Mouse (Mus musculus): ENCODE data around the gene Tspan18. TPM values are rescaled to one million over a fixed set of nuclear protein-coding genes. Genes with fewer than 3 reads are reported as not detected.

Gene Tspan18
- polyA plus RNA-seq, 1 experiment from 2014 or later, result 23.0 TPM

DNA sequence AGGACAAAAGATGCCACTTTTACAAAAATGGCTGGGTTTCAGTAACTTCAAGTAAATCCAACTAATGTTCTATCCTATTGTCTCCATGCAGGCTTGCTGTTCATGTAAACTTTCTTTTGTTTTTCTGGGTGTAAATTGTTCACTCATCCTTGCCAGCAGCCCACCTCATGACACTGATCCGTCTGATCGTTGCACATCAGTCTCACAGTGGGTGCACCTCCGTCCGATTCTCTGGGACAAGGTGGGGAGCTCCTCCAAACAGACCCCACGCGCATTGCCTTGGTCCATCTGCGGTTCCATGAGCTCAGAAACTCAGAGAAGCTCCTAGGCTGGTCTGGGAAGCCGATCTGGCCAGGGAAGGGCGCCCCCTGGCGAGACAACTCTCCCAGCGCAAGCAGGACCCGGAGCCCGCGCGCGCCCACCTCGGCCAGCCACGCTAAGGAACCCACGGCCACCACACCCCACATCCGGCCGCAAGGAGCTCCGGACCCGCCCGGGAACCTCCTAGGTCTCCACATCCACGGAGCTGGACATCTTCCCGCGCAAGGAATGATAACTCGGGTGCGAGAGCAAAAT is 976 bp downstream of the Tspan18 start:
- no peaks in the 10 kb centered on the region for H3K9me3 ChIP-seq
- WGBS, result 1% methylated on average over 29 of the region's 29 CpGs
- H3K4me2 ChIP-seq (replicated peaks), result peak overlapping the region; percentile 98
- no peaks in the 10 kb centered on the region for H3K36me3 ChIP-seq
- peak overlapping the region; percentile 80 for H3K9ac ChIP-seq
- no peaks in the 10 kb centered on the region for H3K27me3 ChIP-seq (replicated peaks)
- H3K4me1 ChIP-seq (replicated peaks), result peaks cover 31% of the 10 kb centered on the region; the same call in 1 of the 2 replicates
- peak; percentile 73 for ATAC-seq
- H3K4me3 ChIP-seq (replicated peaks), result peak overlapping the region; percentile 74
- peak overlapping the region; percentile 77 for H3K27ac ChIP-seq

DNA sequence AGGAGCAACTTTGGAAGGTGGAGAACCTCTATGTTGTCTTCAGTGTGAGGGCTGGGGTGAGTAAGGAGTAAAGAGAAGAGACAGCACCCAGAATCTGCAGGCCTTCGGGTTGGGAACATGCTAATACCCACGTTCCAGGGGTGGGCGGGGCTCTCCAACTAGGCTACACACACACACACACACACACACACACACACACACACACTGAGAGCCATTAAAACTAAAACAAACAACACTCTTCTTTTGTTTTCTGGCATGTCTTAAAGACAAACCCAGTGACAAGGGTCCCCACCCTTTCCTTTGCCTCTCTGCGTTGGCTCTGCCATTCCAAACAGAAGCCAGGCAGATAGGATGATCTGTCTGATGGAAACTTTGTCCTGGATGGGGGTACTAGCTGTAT is 2.0 kb downstream of the Tspan18 start:
- Histone ChIP-seq H3K27ac (no peak overlapping the region), H3K4me1 (replicated peaks) (peaks cover 36% of the 10 kb centered on the region; the same call in 1 of the 2 replicates), H3K9ac (no peak overlapping the region), H3K36me3 (no peaks in the 10 kb centered on the region), H3K4me2 (replicated peaks) (peak overlapping the region; percentile 98), H3K4me3 (replicated peaks) (peak overlapping the region; percentile 74), H3K9me3 (no peaks in the 10 kb centered on the region), H3K27me3 (replicated peaks) (no peaks in the 10 kb centered on the region)
- 59% methylated on average over 4 of the region's 4 CpGs for WGBS
- ATAC-seq, result no peak

DNA sequence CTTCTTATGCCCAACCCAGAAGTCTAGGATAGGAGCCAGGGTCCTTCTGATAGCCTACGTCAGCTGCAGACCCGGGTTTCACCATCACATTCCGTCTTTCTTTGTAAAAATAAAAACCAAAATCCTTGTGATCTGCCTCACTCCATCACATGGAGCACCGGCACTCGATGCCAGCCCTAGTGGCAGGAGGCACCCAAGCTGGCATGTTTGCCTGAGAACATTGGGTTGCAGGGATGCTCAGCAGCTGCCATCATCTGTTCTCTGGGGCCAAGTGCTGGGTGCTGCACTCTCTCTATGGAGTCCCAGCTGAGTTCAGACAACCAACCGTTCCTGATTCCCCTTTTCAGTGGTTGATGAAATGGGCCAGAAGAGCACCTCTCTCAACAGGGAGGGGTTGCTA is 3.2 kb downstream of the Tspan18 start:
- no peak overlapping the region for H3K27ac ChIP-seq
- H3K4me2 ChIP-seq (replicated peaks), result 0 out of 2 replicates have a peak overlapping the region, but pooled peaks have one; percentile 4
- WGBS, result 83% methylated on average over 6 of the region's 6 CpGs
- H3K9ac ChIP-seq, result no peak overlapping the region
- no peak overlapping the region for H3K4me3 ChIP-seq (replicated peaks)
- no peaks in the 10 kb centered on the region for H3K36me3 ChIP-seq
- no peaks in the 10 kb centered on the region for H3K27me3 ChIP-seq (replicated peaks)
- no peak for ATAC-seq
- H3K9me3 ChIP-seq, result no peaks in the 10 kb centered on the region
- H3K4me1 ChIP-seq (replicated peaks), result peaks cover 36% of the 10 kb centered on the region; the same call in 1 of the 2 replicates

DNA sequence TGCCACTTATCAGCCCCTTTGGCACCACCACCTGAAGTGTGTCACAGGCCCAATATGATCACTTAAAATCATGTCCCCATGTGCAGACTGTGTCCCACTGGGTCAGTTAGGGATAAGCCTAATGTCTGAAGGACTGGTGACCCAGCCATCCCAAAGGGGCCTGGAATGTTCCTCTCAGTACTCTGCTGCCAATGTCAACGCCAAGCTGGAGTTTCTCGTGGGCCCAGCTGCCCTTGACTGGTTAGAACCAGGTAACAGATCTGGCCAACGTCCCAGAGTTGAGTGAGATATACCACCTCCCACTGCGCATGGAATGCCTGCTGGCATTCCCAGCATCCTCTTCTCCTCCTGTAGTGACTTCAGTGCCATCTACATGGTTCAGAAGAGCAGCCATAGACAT is 5.2 kb downstream of the Tspan18 start:
- Histone ChIP-seq H3K27me3 (replicated peaks) (no peaks in the 10 kb centered on the region), H3K4me3 (replicated peaks) (no peak overlapping the region), H3K9ac (no peak overlapping the region), H3K36me3 (no peaks in the 10 kb centered on the region), H3K9me3 (no peaks in the 10 kb centered on the region), H3K4me1 (replicated peaks) (peaks cover 29% of the 10 kb centered on the region; the same call in 1 of the 2 replicates), H3K27ac (no peak overlapping the region), H3K4me2 (replicated peaks) (no peak overlapping the region)
- WGBS, result 74% methylated on average over 4 of the region's 4 CpGs
- no peak for ATAC-seq

DNA sequence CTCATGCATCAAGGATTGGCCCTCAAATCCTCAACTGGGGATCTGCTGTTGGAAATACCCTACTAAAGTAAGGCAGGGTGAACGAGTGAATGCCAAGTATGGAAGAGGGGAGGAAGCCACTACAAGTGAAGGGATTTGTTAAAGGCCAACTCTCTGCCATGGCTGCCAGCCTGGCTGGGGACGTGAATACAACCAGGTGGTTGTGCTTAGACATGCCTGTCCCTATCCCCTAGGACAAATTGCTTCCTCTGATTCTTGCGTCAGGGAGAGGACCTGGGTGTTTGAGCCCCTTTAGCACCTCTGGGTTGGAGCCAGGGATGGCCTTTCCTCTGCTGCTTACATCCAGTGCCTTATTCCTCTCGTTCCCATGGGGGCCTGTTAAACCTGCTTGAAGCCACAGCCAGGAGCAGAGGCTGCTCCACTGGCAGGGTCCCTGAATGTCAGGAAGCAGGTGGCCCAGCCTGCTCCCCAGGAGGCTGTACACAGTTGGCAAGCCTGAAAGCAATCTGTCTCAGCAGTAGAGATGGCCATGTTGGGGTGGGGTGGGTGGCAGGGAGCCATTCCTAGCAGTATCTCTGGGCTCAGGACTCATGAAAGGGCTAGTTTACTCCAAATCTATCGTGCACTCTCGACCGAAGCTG is 6.3 kb downstream of the Tspan18 start:
- H3K4me1 ChIP-seq (replicated peaks), result peaks cover 23% of the 10 kb centered on the region; the same call in 1 of the 2 replicates

DNA sequence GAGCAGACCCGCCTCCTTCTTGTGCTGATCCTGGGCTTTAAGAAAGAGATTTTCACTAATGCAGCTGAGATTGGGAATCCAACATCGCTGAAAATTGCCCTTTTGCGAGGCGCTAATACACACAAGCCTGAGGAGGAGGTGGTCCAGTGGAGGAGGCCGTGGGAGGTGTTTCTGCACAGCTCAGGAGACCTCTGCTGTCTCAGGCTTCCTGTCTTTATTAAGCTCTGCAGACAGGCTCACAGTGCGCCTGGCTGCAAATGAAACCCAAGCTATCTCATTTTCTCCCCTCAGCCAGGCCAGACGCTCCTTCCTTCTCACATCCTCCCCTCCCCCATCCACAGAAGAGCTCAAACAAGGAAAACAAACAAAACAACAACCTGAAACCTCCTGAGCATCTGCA is 9.6 kb downstream of the Tspan18 start:
- Histone ChIP-seq H3K9me3 (no peaks in the 10 kb centered on the region), H3K27ac (no peak overlapping the region), H3K36me3 (no peaks in the 10 kb centered on the region), H3K9ac (no peak overlapping the region), H3K27me3 (replicated peaks) (no peaks in the 10 kb centered on the region), H3K4me3 (replicated peaks) (no peak overlapping the region), H3K4me2 (replicated peaks) (no peak overlapping the region), H3K4me1 (replicated peaks) (peaks cover 23% of the 10 kb centered on the region)
- 43% methylated on average over 7 of the region's 7 CpGs for WGBS
- no peak for ATAC-seq

More for the DNA sequence above, 6.3 kb downstream of the Tspan18 start:
- H3K9ac ChIP-seq, result no peak overlapping the region
- no peak overlapping the region for H3K4me3 ChIP-seq (replicated peaks)
- no peaks in the 10 kb centered on the region for H3K36me3 ChIP-seq
- H3K4me2 ChIP-seq (replicated peaks), result no peak overlapping the region
- 70% methylated on average over 7 of the region's 7 CpGs for WGBS
- H3K27me3 ChIP-seq (replicated peaks), result no peaks in the 10 kb centered on the region
- no peaks in the 10 kb centered on the region for H3K9me3 ChIP-seq
- no peak for ATAC-seq
- no peak overlapping the region for H3K27ac ChIP-seq

DNA sequence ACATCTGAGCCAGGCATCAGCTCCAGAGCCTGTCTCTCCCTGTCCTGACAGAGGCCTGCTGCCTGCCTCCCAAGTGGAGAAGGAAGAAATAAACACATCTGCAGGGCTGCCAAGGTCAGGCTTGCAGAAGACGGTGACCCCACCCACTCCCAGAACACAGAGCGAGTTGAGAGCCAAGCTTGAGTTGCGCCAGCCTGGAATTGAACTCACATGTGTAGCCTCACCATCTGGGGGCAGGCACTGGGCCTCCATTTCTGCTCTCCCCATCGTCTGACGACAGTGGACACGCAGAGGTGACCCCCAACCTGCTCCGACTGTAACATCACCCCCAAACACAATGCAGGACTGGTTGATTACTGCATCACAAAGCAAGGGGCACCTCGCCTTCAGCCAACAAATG is 12.4 kb downstream of the Tspan18 start:
- no peaks in the 10 kb centered on the region for H3K27me3 ChIP-seq (replicated peaks)
- H3K9ac ChIP-seq, result no peak overlapping the region

DNA sequence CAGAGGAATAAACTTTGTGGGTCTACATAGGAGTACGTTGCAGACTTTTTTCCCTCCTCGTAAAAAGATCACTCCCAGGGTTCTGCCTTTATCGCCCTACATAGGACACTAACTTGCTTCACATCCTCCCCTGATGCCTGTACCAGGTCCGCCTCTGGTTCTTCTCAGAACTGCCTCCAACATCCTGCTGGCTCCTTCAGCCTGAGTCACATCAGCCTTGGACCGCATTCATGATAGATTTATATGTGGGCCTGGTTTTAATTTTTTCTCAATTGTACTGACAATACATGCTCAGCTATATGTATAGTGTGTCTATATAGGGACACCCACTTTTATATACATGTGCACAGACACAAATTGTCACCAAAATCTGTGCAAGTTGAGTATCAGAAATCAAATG is 14.0 kb downstream of the Tspan18 start:
- 51% methylated on average over 5 of the region's 5 CpGs for WGBS
- no peaks in the 10 kb centered on the region for H3K27me3 ChIP-seq (replicated peaks)
- H3K36me3 ChIP-seq, result no peaks in the 10 kb centered on the region
- H3K4me1 ChIP-seq (replicated peaks), result peaks cover 18% of the 10 kb centered on the region
- H3K27ac ChIP-seq, result no peak overlapping the region
- no peak for ATAC-seq
- no peak overlapping the region for H3K4me3 ChIP-seq (replicated peaks)
- H3K4me2 ChIP-seq (replicated peaks), result no peak overlapping the region
- H3K9me3 ChIP-seq, result no peaks in the 10 kb centered on the region
- H3K9ac ChIP-seq, result no peak overlapping the region

More for the DNA sequence above, 12.4 kb downstream of the Tspan18 start:
- Histone ChIP-seq H3K36me3 (no peaks in the 10 kb centered on the region), H3K27ac (no peak overlapping the region), H3K4me2 (replicated peaks) (no peak overlapping the region), H3K9me3 (no peaks in the 10 kb centered on the region), H3K4me1 (replicated peaks) (peaks cover 17% of the 10 kb centered on the region), H3K4me3 (replicated peaks) (no peak overlapping the region)
- 51% methylated on average over 8 of the region's 8 CpGs for WGBS
- peak; percentile 42 for ATAC-seq

DNA sequence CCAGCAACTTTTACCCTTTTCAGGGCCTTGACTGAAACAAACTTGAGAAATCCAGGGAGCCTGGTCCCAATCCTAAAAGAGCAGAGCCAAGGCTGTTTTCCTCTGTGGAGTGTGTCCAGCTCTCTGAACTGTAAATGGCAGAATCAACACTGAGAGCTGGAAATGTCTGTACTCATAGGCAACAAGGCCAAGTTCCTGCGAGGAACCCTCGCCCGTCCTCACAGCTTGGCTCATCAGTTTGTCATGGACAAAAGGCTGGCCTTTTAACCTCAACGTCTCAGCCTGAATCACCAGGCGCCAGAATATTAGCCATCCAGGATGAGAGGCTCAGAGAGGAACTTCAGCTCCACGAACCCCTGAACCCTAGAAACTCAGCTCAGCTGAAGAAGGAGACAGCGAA is 14.7 kb downstream of the Tspan18 start:
- no peak for ATAC-seq
- Histone ChIP-seq H3K9ac (no peak overlapping the region), H3K4me3 (replicated peaks) (no peak overlapping the region), H3K27me3 (replicated peaks) (no peaks in the 10 kb centered on the region), H3K27ac (0 out of 2 replicates have a peak overlapping the region, but pooled peaks have one; percentile 6), H3K4me1 (replicated peaks) (peaks cover 18% of the 10 kb centered on the region), H3K4me2 (replicated peaks) (no peak overlapping the region), H3K9me3 (no peaks in the 10 kb centered on the region), H3K36me3 (no peaks in the 10 kb centered on the region)
- WGBS, result 56% methylated on average over 7 of the region's 7 CpGs

DNA sequence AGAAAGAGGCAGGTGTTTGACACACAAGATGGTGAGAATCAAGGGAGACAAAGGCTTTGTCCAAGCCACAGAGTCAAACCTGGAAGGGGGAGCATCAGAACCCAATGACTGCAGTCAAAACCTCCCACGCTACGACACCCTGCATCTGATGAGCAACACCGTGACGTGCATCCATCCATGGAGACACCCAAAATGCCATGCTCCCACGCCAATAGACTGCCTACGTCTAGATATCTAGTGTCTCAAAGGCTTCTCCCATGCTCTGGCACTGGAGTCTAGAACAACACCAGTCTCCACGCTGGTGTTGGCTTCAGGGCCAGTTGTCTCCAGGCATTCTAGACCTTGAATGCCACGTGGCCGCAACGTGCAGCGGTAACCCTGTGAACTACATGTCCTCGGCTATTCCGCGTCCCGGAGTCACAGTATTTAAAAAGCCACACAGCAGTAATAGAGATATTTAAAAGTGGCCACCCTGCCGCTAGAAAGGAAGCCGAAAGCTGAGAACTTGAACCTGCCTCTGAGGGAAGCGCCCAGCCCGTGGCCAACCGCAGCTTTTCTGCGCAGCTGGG is 15.4 kb downstream of the Tspan18 start:
- Histone ChIP-seq H3K4me1 (replicated peaks) (peaks cover 23% of the 10 kb centered on the region), H3K27me3 (replicated peaks) (no peaks in the 10 kb centered on the region), H3K4me2 (replicated peaks) (no peak overlapping the region), H3K9ac (no peak overlapping the region), H3K36me3 (no peaks in the 10 kb centered on the region), H3K9me3 (no peaks in the 10 kb centered on the region), H3K4me3 (replicated peaks) (no peak overlapping the region), H3K27ac (no peak overlapping the region)
- ATAC-seq, result no peak
- WGBS, result 86% methylated on average over 21 of the region's 21 CpGs

DNA sequence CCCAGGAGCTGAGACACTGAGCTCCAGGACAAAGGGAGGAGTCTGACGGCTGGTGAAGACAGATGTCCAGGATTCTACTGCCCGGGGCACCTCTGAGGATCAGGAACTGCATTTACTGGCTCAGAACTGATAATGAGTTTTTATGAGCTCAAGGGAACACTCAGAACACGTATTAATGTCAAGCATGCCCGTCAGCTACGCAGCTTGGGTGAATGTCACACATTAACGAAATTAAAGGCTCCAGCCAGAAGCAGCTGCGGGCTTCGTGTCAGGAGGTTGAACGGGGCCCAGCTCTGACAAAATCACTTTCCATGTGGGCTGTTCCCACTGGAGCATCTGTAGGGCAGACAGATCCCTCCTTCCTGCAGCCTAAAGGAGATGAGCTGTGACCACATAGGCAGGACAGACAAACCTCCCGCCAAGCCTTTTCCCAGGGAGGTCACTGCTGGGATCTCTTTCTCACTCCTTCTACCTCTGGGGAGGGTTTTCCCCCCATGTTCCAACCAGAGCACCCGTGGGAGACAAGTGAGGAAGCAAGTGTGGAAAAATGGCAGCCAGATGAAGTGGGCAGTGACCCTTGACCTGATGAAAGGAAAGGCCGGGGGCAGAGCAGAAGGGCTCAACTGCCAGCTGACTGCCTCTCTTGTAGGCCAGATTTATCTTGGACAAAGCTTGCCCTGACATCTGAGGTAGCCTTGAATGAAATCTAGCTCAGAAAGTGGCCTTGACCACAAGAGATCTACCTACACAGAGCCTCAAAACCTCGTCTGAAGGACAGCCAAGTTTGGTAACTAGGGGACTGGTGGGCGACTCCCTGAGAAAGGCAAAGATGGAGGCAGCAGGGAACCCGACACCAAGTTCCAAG is 20.3 kb downstream of the Tspan18 start:
- H3K36me3 ChIP-seq, result no peaks in the 10 kb centered on the region
- peak; percentile 85 for ATAC-seq
- H3K27me3 ChIP-seq (replicated peaks), result no peaks in the 10 kb centered on the region
- H3K9ac ChIP-seq, result 0 out of 2 replicates have a peak overlapping the region, but pooled peaks have one; percentile 18
- H3K4me3 ChIP-seq (replicated peaks), result no peak overlapping the region
- no peaks in the 10 kb centered on the region for H3K9me3 ChIP-seq
- peak overlapping the region; percentile 63; the same call in 1 of the 2 replicates for H3K27ac ChIP-seq
- WGBS, result 42% methylated on average over 15 of the region's 15 CpGs
- H3K4me2 ChIP-seq (replicated peaks), result no peak overlapping the region
- peaks cover 37% of the 10 kb centered on the region for H3K4me1 ChIP-seq (replicated peaks)

DNA sequence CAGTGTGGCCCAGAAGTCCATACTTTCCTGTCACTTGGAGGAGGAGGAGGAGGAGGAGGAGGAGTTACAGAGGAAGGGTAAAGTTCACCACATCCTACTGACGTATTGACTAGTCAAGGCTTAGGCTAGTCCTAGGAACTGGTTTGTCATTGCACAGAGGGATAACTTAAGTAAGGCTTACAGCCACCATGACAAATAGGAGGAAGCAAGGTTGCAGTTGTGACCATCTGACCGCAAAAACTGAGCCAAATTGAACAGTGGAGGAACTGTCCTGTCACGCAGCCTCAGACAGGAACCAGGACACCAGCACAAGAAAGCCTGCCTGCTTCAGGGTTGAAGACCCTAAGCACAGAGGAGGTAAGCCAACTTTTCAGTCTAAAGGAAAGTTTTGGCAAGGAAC is 21.8 kb downstream of the Tspan18 start:
- Histone ChIP-seq H3K9me3 (no peaks in the 10 kb centered on the region), H3K36me3 (no peaks in the 10 kb centered on the region), H3K4me2 (replicated peaks) (no peak overlapping the region), H3K27ac (0 out of 2 replicates have a peak overlapping the region, but pooled peaks have one; percentile 40), H3K4me1 (replicated peaks) (peaks cover 38% of the 10 kb centered on the region), H3K4me3 (replicated peaks) (no peak overlapping the region), H3K27me3 (replicated peaks) (no peaks in the 10 kb centered on the region), H3K9ac (no peak overlapping the region)
- no peak for ATAC-seq
- 51% methylated on average over 3 of the region's 3 CpGs for WGBS
